Mouse (Mus musculus): ENCODE measurements around the gene Ryk. TPM values are rescaled to one million over a fixed set of nuclear protein-coding genes. Genes with fewer than 3 reads are reported as not detected.

Gene Ryk
- 11.8 and 11.9 TPM in 2 replicates for polyA plus RNA-seq (2015; fragmentation: Nextera tagmentation; extraction: Ambion mirVana)

DNA sequence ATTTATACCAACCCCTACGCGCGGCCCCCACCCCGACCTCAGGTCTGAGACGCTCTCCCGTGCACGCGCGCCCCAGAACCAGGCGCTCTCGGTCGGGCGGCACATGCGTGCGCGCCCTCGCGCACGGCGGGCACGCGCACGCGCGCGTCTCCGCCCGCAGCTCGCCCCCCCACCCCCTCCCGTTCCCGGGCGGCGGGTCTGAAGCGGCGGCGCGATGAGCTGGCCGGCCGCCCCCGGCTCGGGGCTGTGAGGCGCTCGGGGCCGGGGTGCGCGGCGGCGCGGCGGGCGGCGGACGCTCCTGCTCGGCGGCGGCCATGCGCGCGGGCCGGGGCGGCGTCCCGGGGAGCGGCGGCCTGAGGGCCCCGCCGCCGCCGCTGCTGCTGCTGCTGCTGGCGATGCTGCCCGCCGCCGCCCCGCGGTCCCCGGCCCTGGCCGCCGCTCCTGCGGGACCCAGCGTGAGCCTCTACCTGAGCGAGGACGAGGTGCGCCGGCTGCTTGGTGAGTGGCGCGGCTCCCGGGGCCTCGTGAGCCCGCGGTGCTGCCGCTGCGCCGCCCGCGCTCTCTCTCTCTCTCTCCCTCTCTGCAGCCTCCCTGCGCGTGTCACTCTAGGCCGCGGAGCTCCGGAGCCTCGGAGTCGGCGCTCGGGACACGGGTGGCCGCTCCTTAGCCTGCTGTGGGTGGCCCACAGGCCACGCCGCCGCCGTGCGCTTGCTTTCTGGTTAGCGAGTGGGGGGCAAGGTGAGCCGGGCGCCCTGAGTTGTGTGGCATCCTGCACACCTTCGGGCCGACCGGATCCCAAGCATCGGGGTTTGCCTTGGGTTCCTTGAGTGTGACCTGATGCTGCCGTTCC lies at the start of gene Ryk:
Ryk (plus strand) TSS at position 176 of the 850 bp plus-strand sequence.
- Histone ChIP-seq H3K4me3 (peak within 1 kb of the TSS; percentile 70), H3K9me3 (no peaks in the 10 kb centered on the region), H3K36me3 (no peaks in the 10 kb centered on the region), H3K27ac (replicated peaks) (peak within 1 kb of the TSS; percentile 94), H3K4me1 (replicated peaks) (peaks cover 32% of the 10 kb centered on the region), H3K27me3 (no peaks in the 10 kb centered on the region), H3K9ac (peak within 1 kb of the TSS; percentile 98), H3K4me2 (peak within 1 kb of the TSS; percentile 67)
- under 1% methylated on average over 66 of the region's 119 CpGs for WGBS
- ATAC-seq (ENCODE audit: low read depth) = peak; percentile 87

- ATAC-seq (ENCODE audit: low read depth) = no peak
- whole genome bisulfite sequencing = 63% methylated on average over 3 of the region's 3 CpGs
- Histone ChIP-seq H3K27ac (replicated peaks) (no peak overlapping the region), H3K4me2 (no peak overlapping the region), H3K4me1 (replicated peaks) (no peaks in the 10 kb centered on the region), H3K36me3 (no peaks in the 10 kb centered on the region), H3K9ac (no peak overlapping the region), H3K9me3 (no peaks in the 10 kb centered on the region), H3K27me3 (no peaks in the 10 kb centered on the region), H3K4me3 (no peak overlapping the region)
Measured at GRCm38 (mm10) chr9:102789491-102789890, 45.2 kb upstream of the Ryk start.

DNA sequence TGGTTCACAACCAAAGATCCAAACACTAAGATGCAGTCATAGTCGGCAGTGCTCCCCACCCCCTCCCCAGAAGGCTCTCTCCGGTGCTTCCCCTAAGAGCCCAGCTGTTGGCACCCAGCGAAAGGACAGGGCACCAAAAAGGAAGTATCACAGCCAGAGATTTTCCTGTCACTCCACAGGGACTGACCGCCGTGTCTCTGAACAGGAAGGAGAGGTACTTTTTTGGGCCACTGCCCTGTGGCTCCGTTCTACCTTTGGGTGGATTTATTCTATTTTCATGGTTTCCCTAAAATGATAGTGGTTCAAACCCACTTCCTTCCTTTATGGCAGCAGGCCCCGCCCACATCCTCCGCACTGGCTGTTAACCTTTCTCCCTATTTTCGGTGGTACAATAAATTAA lies 42.9 kb upstream of the Ryk start:
- no peak overlapping the region for H3K4me3 ChIP-seq
- no peak overlapping the region for H3K9ac ChIP-seq
- no peaks in the 10 kb centered on the region for H3K4me1 ChIP-seq (replicated peaks)
- H3K9me3 ChIP-seq = no peaks in the 10 kb centered on the region
- H3K4me2 ChIP-seq = peak overlapping the region; percentile 28
- ATAC-seq (ENCODE audit: low read depth) = no peak
- no peaks in the 10 kb centered on the region for H3K27me3 ChIP-seq
- no peak overlapping the region for H3K27ac ChIP-seq (replicated peaks)
- H3K36me3 ChIP-seq = no peaks in the 10 kb centered on the region
- 44% methylated on average over 9 of the region's 9 CpGs for WGBS

- Histone ChIP-seq H3K36me3 (no peaks in the 10 kb centered on the region), H3K27ac (replicated peaks) (no peak overlapping the region), H3K9me3 (no peaks in the 10 kb centered on the region), H3K4me2 (no peak overlapping the region), H3K9ac (no peak overlapping the region), H3K4me3 (no peak overlapping the region), H3K4me1 (replicated peaks) (no peaks in the 10 kb centered on the region), H3K27me3 (no peaks in the 10 kb centered on the region)
- WGBS = 75% methylated on average over 14 of the region's 15 CpGs
- ATAC-seq (ENCODE audit: low read depth) = no peak
Measured at GRCm38 (mm10) chr9:102792836-102793235, 41.9 kb upstream of the Ryk start.

DNA sequence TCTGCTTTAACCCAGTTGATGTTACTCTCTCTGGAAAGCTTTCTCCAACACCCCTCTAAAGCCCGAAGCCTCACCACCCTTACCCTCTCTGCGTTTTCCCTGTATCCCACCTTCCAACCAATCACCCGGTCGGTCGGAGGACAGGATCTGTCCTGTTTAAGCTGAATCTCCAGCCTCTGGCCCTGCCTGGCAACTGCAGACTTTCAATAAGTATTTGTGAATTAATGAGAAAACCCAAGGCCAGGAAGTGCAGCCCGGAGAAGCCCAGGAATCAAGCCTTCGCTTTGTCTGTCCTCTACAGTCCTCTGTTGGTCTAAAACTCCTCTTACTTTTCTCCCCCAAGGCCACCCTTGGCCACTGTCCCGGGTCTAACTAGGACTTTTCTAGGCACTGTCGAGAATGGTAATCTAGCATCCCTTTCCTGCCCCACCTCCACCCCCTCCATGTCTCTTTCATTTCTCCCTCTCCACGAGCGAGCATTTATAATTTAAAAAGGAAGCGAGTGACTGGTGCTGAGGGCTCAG lies 41.4 kb upstream of the Ryk start:
- Histone ChIP-seq H3K36me3 (no peaks in the 10 kb centered on the region), H3K9ac (no peak overlapping the region), H3K4me3 (no peak overlapping the region), H3K4me1 (replicated peaks) (no peaks in the 10 kb centered on the region), H3K4me2 (no peak overlapping the region), H3K27ac (replicated peaks) (no peak overlapping the region), H3K9me3 (no peaks in the 10 kb centered on the region), H3K27me3 (no peaks in the 10 kb centered on the region)
- no peak for ATAC-seq (ENCODE audit: low read depth)
- 74% methylated on average over 12 of the region's 12 CpGs for WGBS

GRCm38 (mm10) chr9:102798406-102798805 lies 36.3 kb upstream of the Ryk start:
- Histone ChIP-seq H3K9ac (no peak overlapping the region), H3K4me1 (replicated peaks) (no peaks in the 10 kb centered on the region), H3K9me3 (no peaks in the 10 kb centered on the region), H3K4me3 (no peak overlapping the region), H3K4me2 (no peak overlapping the region), H3K27ac (replicated peaks) (no peak overlapping the region), H3K27me3 (no peaks in the 10 kb centered on the region), H3K36me3 (no peaks in the 10 kb centered on the region)
- 92% methylated on average over 4 of the region's 4 CpGs for WGBS
- no peak for ATAC-seq (ENCODE audit: low read depth)

- no peaks in the 10 kb centered on the region for H3K9me3 ChIP-seq
- 82% methylated on average over 10 of the region's 10 CpGs for WGBS
- no peak overlapping the region for H3K9ac ChIP-seq
- H3K36me3 ChIP-seq = no peaks in the 10 kb centered on the region
- H3K4me2 ChIP-seq = no peak overlapping the region
- ATAC-seq (ENCODE audit: low read depth) = no peak
- H3K27ac ChIP-seq (replicated peaks) = no peak overlapping the region
- no peak overlapping the region for H3K4me3 ChIP-seq
- no peaks in the 10 kb centered on the region for H3K4me1 ChIP-seq (replicated peaks)
- H3K27me3 ChIP-seq = no peaks in the 10 kb centered on the region
Measured at GRCm38 (mm10) chr9:102806056-102806573, 28.6 kb upstream of the Ryk start.

- H3K4me3 ChIP-seq = no peak overlapping the region
- 87% methylated on average over 5 of the region's 5 CpGs for WGBS
- H3K36me3 ChIP-seq = no peaks in the 10 kb centered on the region
- no peak overlapping the region for H3K9ac ChIP-seq
- no peak overlapping the region for H3K27ac ChIP-seq (replicated peaks)
- H3K4me1 ChIP-seq (replicated peaks) = no peaks in the 10 kb centered on the region
- H3K27me3 ChIP-seq = no peaks in the 10 kb centered on the region
- no peak for ATAC-seq (ENCODE audit: low read depth)
- no peak overlapping the region for H3K4me2 ChIP-seq
- H3K9me3 ChIP-seq = no peaks in the 10 kb centered on the region
Measured at GRCm38 (mm10) chr9:102811192-102811591, 23.5 kb upstream of the Ryk start.

DNA sequence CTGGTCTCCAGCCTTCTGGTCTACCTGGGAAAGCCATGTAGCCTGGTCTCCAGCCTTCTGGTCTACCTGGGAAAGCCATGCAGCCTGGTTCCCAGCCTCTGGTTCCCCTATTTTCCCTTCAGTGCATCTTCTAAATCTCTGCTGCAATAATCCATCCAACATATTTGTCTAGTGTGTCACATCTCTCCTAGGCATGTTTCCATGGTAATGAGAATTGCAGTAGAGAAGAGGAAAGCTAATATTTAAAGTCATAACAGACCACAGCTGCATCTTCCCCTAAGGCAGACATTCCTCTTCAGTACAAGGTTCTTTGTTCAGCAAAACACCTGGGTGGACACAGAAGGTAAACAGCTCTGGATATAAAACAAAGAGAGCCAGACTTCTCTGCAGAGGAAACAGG lies 16.5 kb upstream of the Ryk start:
- H3K9ac ChIP-seq = no peak overlapping the region
- no peak for ATAC-seq (ENCODE audit: low read depth)
- no peak overlapping the region for H3K4me3 ChIP-seq
- no peaks in the 10 kb centered on the region for H3K9me3 ChIP-seq
- H3K27ac ChIP-seq (replicated peaks) = no peak overlapping the region
- H3K4me2 ChIP-seq = no peak overlapping the region
- H3K4me1 ChIP-seq (replicated peaks) = no peaks in the 10 kb centered on the region
- H3K27me3 ChIP-seq = no peaks in the 10 kb centered on the region
- H3K36me3 ChIP-seq = no peaks in the 10 kb centered on the region

DNA sequence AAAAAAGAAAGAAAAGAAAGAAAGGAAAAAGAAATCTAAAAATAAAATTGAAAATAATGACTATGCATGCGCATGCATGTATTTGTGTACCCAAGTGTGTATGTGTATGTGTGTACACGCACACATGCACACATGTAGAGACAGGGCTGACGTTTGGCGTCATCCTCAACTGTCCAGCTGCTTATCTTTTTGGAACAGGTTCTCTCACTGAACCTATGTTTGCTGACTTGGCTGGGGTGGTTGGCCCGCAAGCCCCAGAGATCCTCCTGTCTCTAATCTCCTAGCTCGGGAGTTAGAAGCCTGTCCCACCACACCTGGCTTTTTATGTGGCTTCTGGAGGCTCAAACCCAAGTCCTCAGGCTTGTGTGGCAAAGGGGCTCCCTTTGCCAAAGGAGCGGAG lies 6.1 kb upstream of the Ryk start:
- no peak for ATAC-seq (ENCODE audit: low read depth)
- H3K36me3 ChIP-seq = no peaks in the 10 kb centered on the region
- H3K4me1 ChIP-seq (replicated peaks) = no peaks in the 10 kb centered on the region
- H3K4me2 ChIP-seq = no peak overlapping the region
- WGBS = 93% methylated on average over 7 of the region's 7 CpGs
- no peak overlapping the region for H3K27ac ChIP-seq (replicated peaks)
- H3K27me3 ChIP-seq = no peaks in the 10 kb centered on the region
- H3K9ac ChIP-seq = no peak overlapping the region
- no peaks in the 10 kb centered on the region for H3K9me3 ChIP-seq
- H3K4me3 ChIP-seq = no peak overlapping the region

- Histone ChIP-seq H3K27ac (replicated peaks) (no peak overlapping the region), H3K9me3 (no peaks in the 10 kb centered on the region), H3K4me3 (no peak overlapping the region), H3K36me3 (no peaks in the 10 kb centered on the region), H3K4me1 (replicated peaks) (peaks cover 13% of the 10 kb centered on the region), H3K4me2 (no peak overlapping the region), H3K27me3 (no peaks in the 10 kb centered on the region), H3K9ac (no peak overlapping the region)
- 89% methylated on average over 4 of the region's 4 CpGs for WGBS
- no peak for ATAC-seq (ENCODE audit: low read depth)
Measured at GRCm38 (mm10) chr9:102831541-102831940, 3.2 kb upstream of the Ryk start.

DNA sequence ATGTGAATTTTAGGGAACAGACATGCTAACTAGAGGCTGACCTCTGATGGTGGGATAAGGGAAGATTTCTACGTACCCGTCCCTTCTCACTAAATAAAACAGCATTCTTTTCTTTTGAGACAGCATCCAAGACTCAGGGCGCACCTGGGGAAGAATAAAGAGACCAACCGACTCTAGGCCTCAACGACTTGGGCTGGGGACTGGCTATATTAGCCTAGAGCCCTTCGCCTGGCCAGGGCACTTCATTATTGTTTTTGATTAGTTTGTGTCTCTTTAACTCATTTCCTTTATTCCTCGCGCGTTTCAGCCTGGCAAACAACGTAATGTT lies 339 bp upstream of the Ryk start:
- peak overlapping the region; percentile 52 for H3K4me2 ChIP-seq

More for the DNA sequence above, 339 bp upstream of the Ryk start:
- Histone ChIP-seq H3K9ac (peak overlapping the region; percentile 98), H3K27me3 (no peaks in the 10 kb centered on the region), H3K4me3 (peak overlapping the region; percentile 70), H3K36me3 (no peaks in the 10 kb centered on the region), H3K4me1 (replicated peaks) (peaks cover 29% of the 10 kb centered on the region), H3K27ac (replicated peaks) (peak overlapping the region; percentile 94; the same call in 1 of the 2 replicates), H3K9me3 (no peaks in the 10 kb centered on the region)
- WGBS = 14% methylated on average over 10 of the region's 10 CpGs
- no peak; the same call in 1 of the 2 replicates for ATAC-seq (ENCODE audit: low read depth)

All from neural tube, embryonic 13.5 days (tissue).